Mouse (Mus musculus) effector memory CD4-positive, alpha-beta T cell, adult 7 months (primary cell): ENCODE data around the gene Ift80. TPM values are rescaled to one million over a fixed set of nuclear protein-coding genes. Genes with fewer than 3 reads are reported as not detected.

ENCODE experiments used
- polyA plus RNA-seq: library from polyadenylated mRNA; unstranded; fragments of 100-300 nt; shearing (Covaris generic); gene quantifications from one replicate; pipeline ENCODE4 v1.2.1, GENCODE M21; 2017

Ift80 gene
- polyA plus RNA-seq, result 5.7 TPM

DNA sequence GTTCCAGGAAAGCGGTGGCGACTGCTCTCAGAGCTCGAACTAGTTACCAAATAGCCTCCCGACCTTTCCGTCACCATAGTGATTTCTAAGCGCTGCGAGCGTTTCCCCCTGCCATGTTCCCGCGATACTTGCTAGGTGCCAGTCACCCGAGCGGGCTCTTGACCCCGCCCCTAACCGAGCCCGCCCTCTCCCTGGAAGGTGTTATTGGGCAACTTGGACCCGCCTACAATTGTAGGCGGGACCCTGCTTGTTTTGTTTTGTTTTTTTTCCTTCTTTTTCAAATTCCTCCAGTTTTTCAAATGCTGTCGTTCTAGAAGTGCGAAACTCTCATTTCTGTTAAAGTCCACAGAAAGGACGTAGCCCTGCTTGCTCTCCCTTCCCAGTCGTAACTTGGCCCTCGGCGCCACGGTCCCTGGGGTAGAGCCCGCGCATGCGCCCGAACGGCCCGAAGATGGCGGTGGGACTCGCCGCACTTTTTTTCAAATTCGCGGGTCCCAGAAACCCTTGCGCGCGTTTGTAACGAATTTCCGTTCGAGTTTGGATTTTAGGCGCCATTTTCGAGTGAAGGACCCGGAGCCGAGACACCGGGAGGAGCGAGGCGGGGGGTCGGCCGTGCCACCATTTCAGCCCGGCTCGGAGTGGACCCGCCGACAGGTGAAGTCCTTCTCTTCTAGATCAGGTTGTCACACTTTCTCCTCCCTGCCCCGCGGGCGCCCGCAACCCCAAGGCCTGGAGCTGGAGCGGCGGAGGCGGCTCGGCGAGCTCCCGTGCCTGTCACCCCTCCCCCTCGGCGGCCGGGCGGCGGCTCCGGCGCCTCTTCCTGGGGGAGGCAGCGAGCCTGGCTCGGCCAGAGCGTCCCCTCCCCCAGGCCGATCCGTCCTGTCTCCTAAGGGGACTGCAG lies at the start of gene Ift80, which contains the start of gene Smc4:
TSS of gene Ift80 (minus strand) at position 134 of the 901 bp plus-strand sequence.
TSS of gene Smc4 (plus strand) at position 302 of the 901 bp plus-strand sequence.

DNA sequence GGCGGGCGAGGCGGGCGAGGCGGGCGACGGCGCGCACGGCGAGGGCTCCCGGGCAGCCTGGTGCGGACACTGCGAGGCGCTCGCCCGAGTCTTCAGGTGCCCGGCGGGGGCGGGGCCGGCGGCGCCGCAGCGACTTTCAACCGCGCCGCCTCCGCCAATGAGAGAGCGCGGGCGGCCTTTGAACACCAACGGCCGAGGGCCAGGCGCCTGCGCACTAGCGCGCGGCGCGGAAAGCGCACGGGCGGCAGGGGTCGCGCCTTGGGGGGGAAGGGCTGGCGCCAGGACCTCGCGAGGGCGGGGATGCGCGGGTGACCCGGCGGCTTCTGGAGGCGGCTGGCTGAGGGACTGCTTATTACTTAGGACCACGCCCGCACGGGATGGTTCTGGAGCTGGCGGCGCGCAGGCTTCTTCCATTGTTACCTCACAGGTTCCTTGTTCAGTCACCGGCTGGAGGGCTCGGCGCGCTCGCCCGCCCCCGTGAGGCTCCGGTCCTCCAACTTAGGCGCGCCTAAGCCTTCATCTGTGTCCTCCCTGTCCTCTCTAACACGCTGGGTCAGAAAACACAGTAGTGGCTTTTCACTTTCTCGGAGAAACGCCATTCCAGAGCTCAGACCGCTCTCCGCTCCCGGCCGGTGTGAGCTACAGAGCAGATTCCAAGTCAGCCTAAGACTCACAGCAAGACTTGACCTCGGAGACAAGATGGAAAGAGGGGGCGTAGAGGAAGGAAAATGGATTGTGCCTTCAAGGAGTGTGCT lies 40.5 kb upstream of the Ift80 start, which contains the start of gene Trim59:
TSS of gene Trim59 (minus strand) at position 111 of the 755 bp plus-strand sequence.

DNA sequence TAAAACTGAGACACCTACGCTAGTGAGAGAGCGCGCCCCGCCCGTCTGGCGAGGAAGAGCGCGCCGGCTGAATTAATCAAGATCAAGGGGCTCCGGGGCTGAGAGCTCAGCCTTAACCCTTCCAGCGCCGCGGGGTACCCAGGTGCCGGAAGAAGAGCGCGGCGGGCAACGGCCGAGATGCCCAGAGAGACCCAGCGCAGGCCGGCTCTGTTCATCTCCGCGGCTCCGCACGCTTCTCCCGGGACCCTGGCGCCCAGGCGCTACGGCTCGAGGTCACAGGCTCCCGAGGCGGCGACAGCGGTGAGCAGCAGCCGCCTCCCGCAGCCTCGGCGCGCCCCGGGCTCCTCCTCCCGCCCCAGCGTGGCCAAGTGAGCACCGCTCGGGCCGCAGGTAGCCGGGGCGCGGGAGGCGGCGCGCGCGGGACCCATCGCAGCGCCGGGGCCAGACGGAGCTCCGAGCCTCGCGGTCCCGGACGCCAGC lies 135.1 kb downstream of the Ift80 start, which contains the start of gene 1110032F04Rik:
TSS of gene 1110032F04Rik (plus strand) at position 376 of the 480 bp plus-strand sequence.

Other genes starting within 250 kb of the Ift80 start
- gene 1110032F04Rik, start 135.0 kb downstream of the Ift80 start, polyA plus RNA-seq, result 0.78 TPM
- 119 TPM for gene Smc4, start 168 bp upstream of the Ift80 start, polyA plus RNA-seq
- gene Trim59, start 40.2 kb upstream of the Ift80 start, polyA plus RNA-seq, result 62.9 TPM
- 158 TPM for gene Kpna4, start 122.5 kb upstream of the Ift80 start, polyA plus RNA-seq
- gene Arl14, start 217.8 kb upstream of the Ift80 start, polyA plus RNA-seq, result not detected